Mouse (Mus musculus): ENCODE measurements around the gene Wfdc2. TPM values are rescaled to one million over a fixed set of nuclear protein-coding genes. Genes with fewer than 3 reads are reported as not detected.
A peak's percentile ranks its signal among the peaks of the same experiment; 100 is the strongest.

Wfdc2 gene
- polyA plus RNA-seq (2014; fragmentation: Nextera tagmentation; extraction: Ambion mirVana): 22.9 TPM in 2 replicates

GRCm38 (mm10) chr2:164562391-164563188, at the start of gene Wfdc2:
Gene Wfdc2 (plus strand): TSS chr2:164562413.
- 1% methylated on average over 19 of the region's 24 CpGs for WGBS
- H3K9ac ChIP-seq (ENCODE audit: low read depth, low read length): peak within 1 kb of the TSS; percentile 66
- H3K4me2 ChIP-seq (replicated peaks; ENCODE audit: low read depth, low read length): peak within 1 kb of the TSS; percentile 88
- H3K9me3 ChIP-seq (ENCODE audit: control insufficient read depth, low read length): no peaks in the 10 kb centered on the region
- H3K4me3 ChIP-seq (ENCODE audit: low read depth, low read length): peak within 1 kb of the TSS; percentile 41
- no peaks in the 10 kb centered on the region for H3K36me3 ChIP-seq (ENCODE audit: control insufficient read depth, insufficient read depth, low read length)
- H3K27ac ChIP-seq (ENCODE audit: low read depth, low read length): no peak within 1 kb of the TSS
- peak; percentile 48 for DNase-seq (ENCODE audit: low spot score)
- peaks cover 5% of the 10 kb centered on the region; the same call in 1 of the 2 replicates for H3K27me3 ChIP-seq (ENCODE audit: control insufficient read depth, insufficient read depth, low read length)
- H3K4me1 ChIP-seq (replicated peaks; ENCODE audit: control insufficient read depth, insufficient read depth, low read length): peaks cover 7% of the 10 kb centered on the region
- ATAC-seq (ENCODE audit: low FRiP score): peak; percentile 12; the same call in 1 of the 2 replicates

GRCm38 (mm10) chr2:164513389-164513788, 48.8 kb upstream of the Wfdc2 start:
- H3K4me2 ChIP-seq (replicated peaks; ENCODE audit: low read depth, low read length): no peak overlapping the region
- no peaks in the 10 kb centered on the region for H3K4me1 ChIP-seq (replicated peaks; ENCODE audit: control insufficient read depth, insufficient read depth, low read length)
- H3K9ac ChIP-seq (ENCODE audit: low read depth, low read length): no peak overlapping the region
- H3K27ac ChIP-seq (ENCODE audit: low read depth, low read length): no peak overlapping the region
- no peak overlapping the region for H3K4me3 ChIP-seq (ENCODE audit: low read depth, low read length)
- WGBS: 76% methylated on average over 8 of the region's 8 CpGs
- no peaks in the 10 kb centered on the region for H3K9me3 ChIP-seq (ENCODE audit: control insufficient read depth, low read length)
- H3K36me3 ChIP-seq (ENCODE audit: control insufficient read depth, insufficient read depth, low read length): no peaks in the 10 kb centered on the region
- H3K27me3 ChIP-seq (ENCODE audit: control insufficient read depth, insufficient read depth, low read length): no peaks in the 10 kb centered on the region
- ATAC-seq (ENCODE audit: low FRiP score) (no peak), DNase-seq (ENCODE audit: low spot score) (no peak)

GRCm38 (mm10) chr2:164514916-164515315, 47.3 kb upstream of the Wfdc2 start:
- H3K4me1 ChIP-seq (replicated peaks; ENCODE audit: control insufficient read depth, insufficient read depth, low read length): no peaks in the 10 kb centered on the region

GRCm38 (mm10) chr2:164515897-164516296, 46.3 kb upstream of the Wfdc2 start:
- no peak overlapping the region for H3K27ac ChIP-seq (ENCODE audit: low read depth, low read length)
- no peak overlapping the region for H3K4me2 ChIP-seq (replicated peaks; ENCODE audit: low read depth, low read length)
- WGBS: 78% methylated on average over 9 of the region's 9 CpGs

More at GRCm38 (mm10) chr2:164514916-164515315, 47.3 kb upstream of the Wfdc2 start:
- DNase-seq (ENCODE audit: low spot score) (no peak), ATAC-seq (ENCODE audit: low FRiP score) (no peak)
- Histone ChIP-seq H3K27ac (ENCODE audit: low read depth, low read length) (no peak overlapping the region), H3K27me3 (ENCODE audit: control insufficient read depth, insufficient read depth, low read length) (no peaks in the 10 kb centered on the region), H3K9me3 (ENCODE audit: control insufficient read depth, low read length) (no peaks in the 10 kb centered on the region), H3K9ac (ENCODE audit: low read depth, low read length) (no peak overlapping the region), H3K4me2 (replicated peaks; ENCODE audit: low read depth, low read length) (no peak overlapping the region), H3K4me3 (ENCODE audit: low read depth, low read length) (no peak overlapping the region), H3K36me3 (ENCODE audit: control insufficient read depth, insufficient read depth, low read length) (no peaks in the 10 kb centered on the region)
- 83% methylated on average over 3 of the region's 3 CpGs for WGBS

GRCm38 (mm10) chr2:164516592-164516991, 45.6 kb upstream of the Wfdc2 start:
- 92% methylated on average over 11 of the region's 11 CpGs for WGBS
- Histone ChIP-seq H3K27me3 (ENCODE audit: control insufficient read depth, insufficient read depth, low read length) (no peaks in the 10 kb centered on the region), H3K36me3 (ENCODE audit: control insufficient read depth, insufficient read depth, low read length) (no peaks in the 10 kb centered on the region), H3K9ac (ENCODE audit: low read depth, low read length) (no peak overlapping the region), H3K27ac (ENCODE audit: low read depth, low read length) (no peak overlapping the region), H3K4me3 (ENCODE audit: low read depth, low read length) (no peak overlapping the region), H3K4me2 (replicated peaks; ENCODE audit: low read depth, low read length) (no peak overlapping the region), H3K9me3 (ENCODE audit: control insufficient read depth, low read length) (no peaks in the 10 kb centered on the region), H3K4me1 (replicated peaks; ENCODE audit: control insufficient read depth, insufficient read depth, low read length) (no peaks in the 10 kb centered on the region)
- no peak for ATAC-seq (ENCODE audit: low FRiP score)
- no peak for DNase-seq (ENCODE audit: low spot score)

More at GRCm38 (mm10) chr2:164515897-164516296, 46.3 kb upstream of the Wfdc2 start:
- no peaks in the 10 kb centered on the region for H3K9me3 ChIP-seq (ENCODE audit: control insufficient read depth, low read length)
- no peak overlapping the region for H3K9ac ChIP-seq (ENCODE audit: low read depth, low read length)
- ATAC-seq (ENCODE audit: low FRiP score) (no peak), DNase-seq (ENCODE audit: low spot score) (no peak)
- no peaks in the 10 kb centered on the region for H3K36me3 ChIP-seq (ENCODE audit: control insufficient read depth, insufficient read depth, low read length)
- H3K4me1 ChIP-seq (replicated peaks; ENCODE audit: control insufficient read depth, insufficient read depth, low read length): no peaks in the 10 kb centered on the region
- no peaks in the 10 kb centered on the region for H3K27me3 ChIP-seq (ENCODE audit: control insufficient read depth, insufficient read depth, low read length)
- H3K4me3 ChIP-seq (ENCODE audit: low read depth, low read length): no peak overlapping the region

DNA sequence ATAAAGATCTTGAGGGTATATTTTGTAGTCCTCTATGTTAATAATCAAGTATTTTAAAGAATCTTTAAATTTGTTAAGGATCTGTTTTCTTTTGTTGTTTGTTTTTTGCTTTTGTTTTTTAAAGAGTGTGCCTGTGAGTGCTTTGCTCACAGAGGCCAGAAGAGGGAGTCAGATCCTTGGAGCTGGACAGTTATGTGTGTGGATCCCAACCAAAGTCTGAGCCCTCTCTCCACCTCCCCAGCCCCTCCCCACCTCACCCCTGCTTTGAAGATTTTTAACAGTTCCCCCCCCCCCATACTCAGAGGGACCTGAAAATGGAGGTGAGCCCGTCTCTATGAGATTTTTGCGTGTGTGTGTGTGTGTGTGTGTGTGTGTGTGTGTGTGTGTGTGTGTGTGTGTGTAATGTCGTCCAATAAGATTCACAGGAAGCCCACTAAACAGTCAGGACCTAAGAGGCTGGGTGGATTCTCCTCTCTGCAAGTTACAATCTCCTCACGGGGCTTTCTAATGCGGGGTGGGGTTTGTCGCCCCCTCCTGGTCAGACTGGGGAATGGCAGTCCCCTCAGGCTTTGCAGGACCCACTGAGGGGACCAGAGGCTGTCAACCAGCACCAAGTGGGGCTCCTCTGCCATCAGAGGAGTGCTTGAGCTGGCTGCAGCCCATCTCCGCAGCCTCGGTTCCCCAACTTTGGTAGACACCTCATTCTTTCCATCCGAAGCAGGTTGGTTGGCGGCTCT, 44.6 kb upstream of the Wfdc2 start:
- Histone ChIP-seq H3K27ac (ENCODE audit: low read depth, low read length) (no peak overlapping the region), H3K4me1 (replicated peaks; ENCODE audit: control insufficient read depth, insufficient read depth, low read length) (no peaks in the 10 kb centered on the region), H3K27me3 (ENCODE audit: control insufficient read depth, insufficient read depth, low read length) (no peaks in the 10 kb centered on the region), H3K4me2 (replicated peaks; ENCODE audit: low read depth, low read length) (no peak overlapping the region), H3K4me3 (ENCODE audit: low read depth, low read length) (no peak overlapping the region), H3K36me3 (ENCODE audit: control insufficient read depth, insufficient read depth, low read length) (no peaks in the 10 kb centered on the region), H3K9ac (ENCODE audit: low read depth, low read length) (no peak overlapping the region), H3K9me3 (ENCODE audit: control insufficient read depth, low read length) (no peaks in the 10 kb centered on the region)
- DNase-seq (ENCODE audit: low spot score) (peak; percentile 72), ATAC-seq (ENCODE audit: low FRiP score) (no peak)
- 35% methylated on average over 9 of the region's 10 CpGs for WGBS

DNA sequence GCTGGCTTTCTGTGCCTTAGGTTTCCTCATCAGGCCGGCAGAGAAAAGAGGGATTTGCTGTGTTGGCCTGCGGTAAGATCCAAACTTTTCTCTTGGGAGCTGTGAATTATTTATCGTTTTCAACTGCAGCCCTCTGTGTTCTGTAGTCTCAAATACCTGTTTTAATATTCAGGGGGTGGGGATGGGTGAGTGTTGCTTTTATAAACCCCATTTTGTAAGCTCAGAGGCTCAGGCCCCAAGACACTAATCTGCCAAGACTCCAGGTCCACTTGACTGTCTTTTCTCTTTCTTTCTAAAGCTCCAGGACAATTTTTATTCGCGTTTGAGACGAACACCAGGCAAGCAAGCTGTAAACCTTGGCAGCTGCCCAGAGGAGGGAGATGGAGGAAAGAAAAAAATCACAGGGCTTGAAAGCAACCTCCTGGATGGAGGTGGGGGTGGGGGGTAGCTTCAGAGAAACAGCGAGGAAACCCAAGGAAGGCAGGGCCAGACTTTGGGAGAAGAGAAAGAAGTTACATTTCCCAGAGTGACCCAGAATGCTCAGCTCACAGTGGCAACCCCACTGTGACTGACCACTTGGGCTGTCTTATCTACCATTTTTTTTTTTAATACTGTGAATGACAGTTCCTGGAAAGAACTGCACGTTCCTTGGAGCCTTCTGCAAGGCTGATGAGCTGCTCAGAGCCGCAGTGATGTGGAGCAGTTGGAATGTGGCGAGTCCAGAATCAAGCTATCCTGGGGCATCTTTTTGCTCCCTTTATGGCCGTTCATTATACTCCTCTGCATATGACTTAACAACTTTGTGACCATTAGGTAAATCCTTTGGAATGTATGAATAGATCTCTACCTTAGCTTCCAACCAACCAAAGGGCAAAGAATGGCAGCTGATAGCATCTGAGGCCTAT, 43.7 kb upstream of the Wfdc2 start:
- 76% methylated on average over 11 of the region's 11 CpGs for WGBS
- Histone ChIP-seq H3K4me1 (replicated peaks; ENCODE audit: control insufficient read depth, insufficient read depth, low read length) (no peaks in the 10 kb centered on the region), H3K27me3 (ENCODE audit: control insufficient read depth, insufficient read depth, low read length) (no peaks in the 10 kb centered on the region), H3K4me3 (ENCODE audit: low read depth, low read length) (no peak overlapping the region), H3K36me3 (ENCODE audit: control insufficient read depth, insufficient read depth, low read length) (no peaks in the 10 kb centered on the region), H3K4me2 (replicated peaks; ENCODE audit: low read depth, low read length) (no peak overlapping the region), H3K27ac (ENCODE audit: low read depth, low read length) (no peak overlapping the region), H3K9ac (ENCODE audit: low read depth, low read length) (no peak overlapping the region), H3K9me3 (ENCODE audit: control insufficient read depth, low read length) (no peaks in the 10 kb centered on the region)
- DNase-seq (ENCODE audit: low spot score) (no peak), ATAC-seq (ENCODE audit: low FRiP score) (no peak)

DNA sequence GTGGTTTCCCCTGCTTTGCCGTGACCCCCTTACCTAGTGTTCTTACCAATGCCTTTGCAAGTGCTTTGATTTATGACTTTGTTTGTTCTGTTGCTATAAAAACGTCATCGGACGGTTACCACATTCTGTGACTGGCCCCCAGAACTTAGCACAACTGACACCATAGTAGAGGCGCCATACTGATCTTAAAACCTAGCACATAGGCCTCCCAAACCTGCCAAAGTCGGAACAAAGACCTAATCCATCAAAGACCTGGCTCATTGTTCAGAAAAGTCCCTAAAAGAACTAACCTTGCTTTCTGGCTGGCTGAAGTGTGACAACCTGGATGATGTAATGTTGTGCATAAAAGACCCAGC, 43.1 kb upstream of the Wfdc2 start:
- Histone ChIP-seq H3K27ac (ENCODE audit: low read depth, low read length) (no peak overlapping the region), H3K9me3 (ENCODE audit: control insufficient read depth, low read length) (no peaks in the 10 kb centered on the region), H3K4me1 (replicated peaks; ENCODE audit: control insufficient read depth, insufficient read depth, low read length) (no peaks in the 10 kb centered on the region), H3K4me2 (replicated peaks; ENCODE audit: low read depth, low read length) (no peak overlapping the region), H3K9ac (ENCODE audit: low read depth, low read length) (no peak overlapping the region), H3K27me3 (ENCODE audit: control insufficient read depth, insufficient read depth, low read length) (no peaks in the 10 kb centered on the region), H3K4me3 (ENCODE audit: low read depth, low read length) (no peak overlapping the region), H3K36me3 (ENCODE audit: control insufficient read depth, insufficient read depth, low read length) (no peaks in the 10 kb centered on the region)
- ATAC-seq (ENCODE audit: low FRiP score) (no peak), DNase-seq (ENCODE audit: low spot score) (no peak)
- WGBS: 83% methylated on average over 6 of the region's 6 CpGs

Data from hindbrain, embryonic 11.5 days (tissue).